Mouse (Mus musculus) erythroblast, embryonic 14.5 days (primary cell): ENCODE results near the gene Tchhl1.
"Not testable (repeated sequence)": the region's sequence is repeated elsewhere in the genome, so short reads cannot be mapped to it uniquely, and the experiment has no call there.

Experiments used
- GATA1 ChIP-seq: IDR thresholded peaks from 2 replicates; pipeline ENCODE4 v1.6.1; 2012; ENCODE audit warnings: low read length, inconsistent platforms, mixed read lengths
- TAL1 ChIP-seq: IDR thresholded peaks from 3 replicates; pipeline ENCODE4 v1.6.1; 2012; ENCODE audit warnings: low read length, inconsistent platforms, mixed read lengths

DNA sequence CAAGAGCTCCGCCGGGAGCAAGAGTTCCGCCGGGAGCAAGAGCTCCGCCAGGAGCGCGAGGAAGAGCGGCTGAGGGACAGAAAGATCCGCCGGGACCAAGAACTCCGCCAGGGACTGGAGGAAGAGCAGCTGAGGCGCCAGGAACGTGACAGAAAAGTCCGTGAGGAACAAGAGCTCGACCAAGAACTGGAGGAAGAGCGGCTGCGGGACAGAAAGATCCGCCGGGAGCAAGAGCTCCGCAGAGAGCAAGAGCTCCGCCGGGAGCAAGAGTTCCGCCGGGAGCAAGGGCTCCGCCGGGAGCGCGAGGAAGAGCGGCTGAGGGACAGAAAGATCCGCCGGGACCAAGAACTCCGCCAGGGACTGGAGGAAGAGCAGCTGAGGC, 21.8 kb upstream of the Tchhl1 start:
- not testable (repeated sequence) for TF ChIP-seq TAL1, GATA1
